Mouse (Mus musculus): ENCODE measurements around the gene Tmem238.

DNA sequence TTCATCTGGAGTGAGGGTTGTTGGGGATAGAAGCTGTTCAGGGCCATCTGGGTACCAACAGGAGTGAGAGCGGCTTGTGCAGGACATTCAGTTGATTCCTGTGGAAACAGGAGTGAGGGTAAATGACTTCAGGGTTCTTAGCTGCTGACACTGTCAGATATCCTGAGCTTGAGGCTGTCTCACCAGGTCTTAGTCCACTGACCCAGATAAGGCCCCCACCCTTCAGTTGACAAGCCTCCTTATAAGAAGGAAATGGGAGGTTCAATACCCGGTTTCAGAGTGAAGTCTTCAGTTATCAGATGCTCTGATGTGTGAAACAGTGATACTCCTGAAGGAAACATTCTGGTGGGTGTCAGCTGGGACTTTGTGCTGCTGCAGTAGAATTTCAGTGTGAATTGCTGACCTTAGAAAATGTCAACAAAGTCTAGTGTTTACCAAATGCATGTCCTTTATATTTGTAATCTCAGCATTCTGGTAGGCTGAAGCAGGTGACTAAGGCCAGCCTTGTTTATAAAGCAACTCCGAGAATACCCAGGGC, 5.2 kb upstream of the Tmem238 start:
- TF ChIP-seq POLR2A (IDR thresholded peaks at IDR 0.05; ENCODE audit: low read depth, low read length) (no peak; the same call in 1 of the 2 replicates), CTCF (IDR thresholded peaks at IDR 0.05; ENCODE audit: borderline replicate concordance, insufficient read depth, low read length) (no peak)

Data from embryonic fibroblast, embryonic 13.5 days (primary cell).